Mouse (Mus musculus) retina, postnatal 1 day (tissue): ENCODE data around the gene Cacnb2.

Experiments used
- DNase-seq: peaks from one replicate; pipeline ENCODE4 v3.0.0-alpha.2; 2012

Cacnb2 gene

DNA sequence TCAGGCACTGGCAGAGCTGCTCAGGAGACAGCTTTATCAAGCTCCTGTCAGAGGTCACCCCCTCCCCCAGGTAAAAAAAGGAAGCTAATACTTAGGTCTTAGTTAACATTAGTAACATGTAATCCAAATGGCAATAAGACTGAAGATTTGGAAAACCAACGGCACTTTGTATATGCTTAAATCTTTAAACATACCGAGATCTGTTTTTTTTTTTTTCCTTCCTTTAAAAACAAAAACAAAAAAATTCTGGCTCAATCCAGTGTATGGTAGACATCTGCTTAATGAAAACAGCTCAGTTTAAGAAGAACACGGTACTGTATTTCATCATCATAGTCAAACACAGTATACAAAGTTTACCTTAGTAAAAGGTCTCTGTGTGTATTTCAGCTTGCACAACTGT is at the start of gene Cacnb2:
Cacnb2 (plus strand) TSS at position 301 of the 400 bp plus-strand sequence.
- no peak for DNase-seq

GRCm38 (mm10) chr2:14568020-14568419 is 34.9 kb upstream of the Cacnb2 start:
- DNase-seq = no peak

GRCm38 (mm10) chr2:14571300-14571699 is 31.6 kb upstream of the Cacnb2 start:
- DNase-seq = no peak

DNA sequence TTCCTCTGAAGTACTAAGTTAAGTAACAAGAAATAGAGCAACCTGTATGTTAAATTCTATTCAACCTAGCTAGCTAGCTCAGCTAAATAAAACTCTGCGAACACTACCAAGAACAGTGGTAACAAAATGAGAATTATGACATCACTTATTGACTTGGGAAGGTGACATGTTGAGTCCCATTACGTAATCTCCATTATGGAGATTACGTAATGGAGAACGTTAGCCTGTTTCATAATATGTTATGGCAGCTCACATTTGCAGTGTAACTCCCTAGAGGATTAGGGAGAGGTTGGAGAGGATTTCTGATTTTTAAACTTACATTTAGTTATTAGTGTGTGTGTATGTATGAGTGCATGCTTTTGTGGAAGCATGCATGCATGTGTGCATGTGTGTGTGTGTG is 13.3 kb upstream of the Cacnb2 start:
- DNase-seq = no peak

DNA sequence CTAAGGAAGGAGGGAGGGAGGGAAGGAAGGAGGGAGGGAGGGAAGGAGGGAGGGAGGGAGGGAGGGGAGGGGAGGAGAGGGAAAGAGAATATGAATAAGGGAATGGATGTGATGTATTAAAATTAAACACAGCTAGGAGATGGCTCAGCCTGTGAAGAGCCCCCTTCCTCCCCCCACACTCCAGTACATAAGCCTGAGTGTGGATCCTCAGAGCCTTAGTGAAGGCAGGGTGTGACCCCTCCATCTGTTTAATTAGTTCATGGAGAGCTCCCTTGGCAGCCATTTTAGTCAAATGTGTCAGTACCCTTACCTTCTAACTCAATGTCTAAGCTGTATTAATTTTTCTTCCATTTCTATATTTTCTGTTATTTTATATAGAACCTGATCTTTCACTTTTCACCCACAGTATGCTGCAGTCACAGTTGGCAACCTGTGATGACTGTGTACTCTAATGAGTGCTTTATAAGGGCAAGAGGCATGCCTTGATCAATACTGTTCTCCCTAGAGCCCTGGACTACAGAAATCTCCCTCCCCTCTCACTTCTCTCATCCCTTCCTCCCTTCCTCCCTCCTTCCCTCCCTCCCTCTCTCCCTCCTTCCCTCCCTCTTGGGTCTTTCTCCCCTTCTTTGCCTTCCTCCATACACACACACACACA is 4.9 kb upstream of the Cacnb2 start:
- DNase-seq = no peak

- peak; percentile 75 for DNase-seq
Measured at GRCm38 (mm10) chr2:14603784-14604781, 1.2 kb downstream of the Cacnb2 start.

GRCm38 (mm10) chr2:14604791-14605190 is 1.9 kb downstream of the Cacnb2 start:
- DNase-seq = peak; percentile 57

DNA sequence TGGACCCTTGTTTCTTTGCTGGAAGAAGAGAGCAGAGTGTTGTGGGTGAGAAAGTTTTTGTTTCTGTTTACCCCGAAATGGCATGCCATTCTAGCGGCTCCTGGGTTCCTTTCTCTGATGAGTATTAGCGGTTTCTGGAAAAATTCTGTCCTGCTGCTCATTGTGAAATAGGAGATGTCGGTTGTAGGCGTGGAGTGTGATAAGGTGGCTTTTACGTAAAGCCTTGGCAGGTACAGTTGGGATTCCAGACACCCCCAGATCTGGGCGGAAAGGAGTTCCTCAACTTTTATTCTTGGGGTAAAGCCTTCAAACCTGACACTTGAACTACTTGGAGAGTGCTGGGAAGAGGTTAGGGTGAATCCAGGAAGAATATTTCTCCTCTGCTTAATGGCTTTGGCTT is 2.3 kb downstream of the Cacnb2 start:
- no peak for DNase-seq

DNA sequence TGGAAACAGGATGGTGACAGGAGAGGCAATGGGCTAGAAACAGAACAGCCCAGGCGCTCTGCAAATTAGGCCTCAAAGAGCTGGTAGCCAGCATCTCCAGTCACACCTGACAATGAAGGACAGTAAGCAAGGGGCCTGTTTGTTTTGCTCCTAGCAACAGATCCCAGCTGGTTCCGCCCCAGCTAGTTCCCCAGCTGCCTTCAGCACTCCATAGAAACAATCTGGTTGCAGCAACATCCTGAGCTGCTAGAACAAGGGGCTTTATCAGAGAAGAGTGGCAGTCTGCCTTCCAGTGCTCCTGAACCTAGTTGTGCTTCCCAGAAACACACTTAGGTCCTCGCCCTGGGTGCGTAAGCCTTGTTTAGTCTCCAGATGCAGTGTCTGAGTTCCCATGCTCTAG is 5.7 kb downstream of the Cacnb2 start:
- peak; percentile 11 for DNase-seq

- DNase-seq = no peak
Measured at GRCm38 (mm10) chr2:14612705-14613104, 9.8 kb downstream of the Cacnb2 start.

DNA sequence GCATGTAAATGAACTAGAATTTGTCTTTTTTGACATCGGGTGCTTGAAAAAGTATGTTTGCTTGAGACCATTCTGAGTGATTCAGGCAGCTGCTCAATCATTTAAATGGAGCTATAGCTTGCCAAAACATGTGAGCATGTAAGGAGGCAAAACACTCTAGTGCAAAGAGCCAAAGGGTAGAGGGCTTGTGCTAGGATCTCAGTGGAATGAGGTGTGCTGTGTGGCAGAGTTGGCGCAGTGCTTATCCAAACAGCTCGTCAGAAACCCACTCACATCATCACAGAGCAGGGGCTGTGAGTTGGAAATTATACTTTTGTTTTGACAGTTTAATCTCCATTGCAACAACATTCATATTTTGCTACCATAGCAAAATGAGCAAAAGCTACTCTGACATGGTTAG is 13.5 kb downstream of the Cacnb2 start:
- DNase-seq = no peak

DNA sequence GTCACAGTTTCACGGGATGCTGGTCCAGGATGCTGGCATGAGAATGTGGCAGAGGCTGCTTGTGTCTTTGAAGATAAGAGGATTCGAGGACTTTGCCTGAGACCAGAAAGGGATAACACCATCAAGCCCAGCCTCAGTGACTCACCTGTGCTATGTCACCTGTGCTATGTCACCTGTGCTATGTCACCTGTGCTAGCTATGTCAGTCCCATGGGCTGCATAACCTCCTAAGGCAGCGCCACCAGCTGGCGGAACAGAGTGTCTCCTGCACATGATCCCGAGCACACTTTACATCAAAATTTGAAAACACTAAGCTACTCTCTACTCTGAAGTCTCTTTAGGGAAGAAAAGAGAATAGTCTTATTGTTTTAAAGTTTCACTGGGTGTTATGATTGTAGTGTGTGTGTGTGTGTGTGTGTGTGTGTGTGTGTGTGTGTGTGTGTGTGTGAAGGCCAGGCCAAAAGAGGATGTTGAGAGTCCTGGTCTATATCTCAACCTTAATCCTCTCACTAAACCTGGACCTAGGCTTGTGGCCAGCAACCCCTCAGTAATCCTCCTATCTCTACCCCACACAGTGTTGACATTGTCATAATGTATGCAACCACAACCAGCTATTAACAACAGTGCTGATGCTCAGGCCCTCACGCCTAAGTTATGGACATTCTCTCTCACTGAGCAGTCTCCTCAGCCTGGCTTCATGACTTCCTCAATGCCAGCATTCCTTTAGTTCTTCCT is 17.4 kb downstream of the Cacnb2 start:
- no peak for DNase-seq

DNA sequence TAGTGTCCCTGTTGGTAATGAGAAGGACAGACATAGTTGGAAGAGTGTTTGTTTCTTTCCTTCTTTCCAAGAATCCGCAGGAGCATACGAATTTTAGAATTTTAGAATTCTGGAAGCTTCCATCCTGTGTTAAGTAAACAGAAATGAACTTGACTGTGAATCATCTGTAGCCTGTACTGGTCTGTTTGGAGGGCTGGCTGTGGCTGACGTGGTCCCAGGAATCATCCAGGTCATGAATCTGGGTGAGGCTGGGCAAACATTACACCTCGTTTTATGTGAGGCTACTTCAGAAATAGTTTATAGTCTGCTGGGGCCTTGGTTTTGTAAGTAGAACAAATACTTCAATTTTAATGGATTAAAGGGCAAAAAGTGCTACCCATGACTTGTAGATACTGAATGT is 18.0 kb downstream of the Cacnb2 start:
- no peak for DNase-seq

GRCm38 (mm10) chr2:14623820-14624219 is 20.9 kb downstream of the Cacnb2 start:
- DNase-seq = no peak

DNA sequence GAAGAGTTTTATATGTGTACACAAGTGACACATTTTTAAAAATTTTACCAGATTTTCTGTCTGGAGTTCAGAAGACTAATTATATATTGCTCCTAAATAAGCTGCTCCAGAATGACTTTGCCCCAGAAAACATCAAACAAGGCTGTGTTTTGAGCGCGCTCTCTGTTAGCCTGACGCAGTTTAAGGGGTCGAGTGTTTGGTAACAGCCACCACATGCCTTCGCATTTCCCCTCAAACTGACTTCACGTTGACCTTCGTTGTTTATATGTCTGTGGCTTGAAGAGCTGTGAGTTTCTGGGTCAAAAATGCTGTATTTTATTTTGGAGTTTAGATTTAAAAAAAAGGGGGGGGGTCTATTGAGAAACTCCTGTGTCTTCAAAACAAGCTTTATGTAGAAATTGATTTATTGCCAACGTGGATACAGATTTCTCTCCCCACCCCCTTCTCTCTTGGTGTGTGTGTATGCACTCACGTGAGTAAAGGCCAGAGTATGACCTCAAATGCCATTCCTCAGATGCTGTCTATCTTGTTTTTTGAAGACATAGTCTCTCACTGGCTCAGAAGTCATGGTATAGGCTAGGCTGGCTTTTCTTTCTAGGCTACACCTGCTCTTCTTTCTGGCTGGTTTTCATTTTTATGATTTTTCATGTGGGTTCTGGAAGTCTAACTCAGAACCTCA is 27.1 kb downstream of the Cacnb2 start:
- no peak for DNase-seq

- no peak for DNase-seq
Measured at GRCm38 (mm10) chr2:14631590-14631989, 28.7 kb downstream of the Cacnb2 start.

DNA sequence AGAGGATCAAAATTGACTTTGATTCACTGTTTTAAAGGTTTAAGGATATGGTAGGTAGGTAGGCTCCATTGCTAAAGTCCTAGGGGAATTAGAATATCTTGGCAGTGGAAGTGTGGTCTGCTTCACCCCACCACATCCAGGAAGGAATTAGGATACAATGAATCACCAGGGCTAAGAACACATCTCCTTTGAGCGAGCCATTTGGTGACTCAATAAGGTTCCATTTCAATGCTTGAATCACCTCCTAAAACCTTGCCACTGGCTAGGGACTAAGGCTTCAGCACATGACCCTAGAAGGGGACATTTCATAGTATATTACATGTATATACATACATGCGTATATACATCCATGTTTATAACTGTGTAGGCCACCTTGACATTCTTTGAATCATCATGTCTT is 30.3 kb downstream of the Cacnb2 start:
- no peak for DNase-seq

DNA sequence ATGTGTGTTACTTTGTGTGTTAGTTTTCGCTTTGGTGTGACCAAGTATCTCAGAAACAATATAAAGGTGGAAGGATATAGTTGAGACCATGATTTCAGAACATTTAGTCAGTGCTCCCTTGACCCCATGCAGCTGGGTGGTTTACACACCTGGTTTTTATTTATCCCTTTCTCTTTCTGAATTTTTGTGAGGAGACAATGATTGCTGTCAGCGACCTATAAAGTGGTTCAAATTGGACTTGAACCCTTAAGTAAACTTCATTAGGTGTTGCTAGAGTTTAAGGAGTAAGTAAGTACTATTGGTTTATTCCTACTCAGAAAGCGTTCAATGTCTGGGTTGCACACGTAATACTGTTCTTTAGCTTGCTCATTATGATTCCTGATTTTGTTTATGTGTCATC is 36.4 kb downstream of the Cacnb2 start:
- DNase-seq = no peak

GRCm38 (mm10) chr2:14639877-14640276 is 37.0 kb downstream of the Cacnb2 start:
- no peak for DNase-seq

- DNase-seq = peak; percentile 16
Measured at GRCm38 (mm10) chr2:14641040-14641439, 38.2 kb downstream of the Cacnb2 start.

GRCm38 (mm10) chr2:14651268-14651667 is 48.4 kb downstream of the Cacnb2 start:
- no peak for DNase-seq

- DNase-seq = no peak
Measured at GRCm38 (mm10) chr2:14656673-14657072, 53.8 kb downstream of the Cacnb2 start.
